Mouse (Mus musculus) embryonic fibroblast, embryonic 13.5 days (primary cell): Measurements from ENCODE around the gene Gm21698. TPM values are rescaled to one million over a fixed set of nuclear protein-coding genes. Genes with fewer than 3 reads are reported as not detected.
"Not testable (repeated sequence)": the region's sequence is repeated elsewhere in the genome, so short reads cannot be mapped to it uniquely, and the experiment has no call there.

Experiments used
- H3K27ac ChIP-seq: 2 replicates; pipeline ENCODE4 v1.5.1; 2012; ENCODE audit warnings: low read length, control low read depth, inconsistent platforms; ENCODE audit not compliant: insufficient read depth
- H3K4me1 ChIP-seq: 2 replicates; pipeline ENCODE4 v1.6.1; 2011; ENCODE audit warnings: low read length; ENCODE audit not compliant: control insufficient read depth, insufficient read depth
- H3K4me3 ChIP-seq: 2 replicates; pipeline ENCODE4 v1.5.1; 2011; ENCODE audit warnings: mild to moderate bottlenecking, control low read depth, low read length; ENCODE audit not compliant: insufficient read depth
- polyA plus RNA-seq: library from polyadenylated mRNA; stranded (reverse); fragments of >200 nt; gene quantifications from 2 replicates; pipeline ENCODE4 v1.2.4, GENCODE M21; 2011; ENCODE audit warnings: low read depth; ENCODE audit not compliant: missing spikeins, insufficient read length

Gm21698 gene
- not detected in 2 replicates for polyA plus RNA-seq

- not testable (repeated sequence) for H3K4me1 ChIP-seq, H3K27ac ChIP-seq, H3K4me3 ChIP-seq
These were observed at the start of gene Gm21698 for GRCm38 (mm10) chr5:25988550-25988949. Gm21698 (minus strand) TSS chr5:25988650.

- H3K4me1 ChIP-seq, H3K27ac ChIP-seq, H3K4me3 ChIP-seq: not testable (repeated sequence)
These were observed 34.4 kb upstream of the Gm21698 start, which contains the start of gene Gm5862 for GRCm38 (mm10) chr5:26022816-26023215. Gm5862 (minus strand) TSS chr5:26022916.

GRCm38 (mm10) chr5:26007697-26008096 lies 19.2 kb upstream of the Gm21698 start:
- not testable (repeated sequence) for H3K27ac ChIP-seq, H3K4me1 ChIP-seq, H3K4me3 ChIP-seq

GRCm38 (mm10) chr5:26006937-26007695 lies 18.7 kb upstream of the Gm21698 start:
- not testable (repeated sequence) for H3K27ac ChIP-seq, H3K4me3 ChIP-seq, H3K4me1 ChIP-seq

GRCm38 (mm10) chr5:26004698-26005097 lies 16.2 kb upstream of the Gm21698 start, which contains the start of gene Gm1979:
Gm1979 (minus strand) TSS chr5:26004798.
- H3K4me1 ChIP-seq, H3K27ac ChIP-seq, H3K4me3 ChIP-seq: not testable (repeated sequence)

GRCm38 (mm10) chr5:25972563-25972962 lies 15.9 kb downstream of the Gm21698 start, which contains the start of gene Gm21680:
Gm21680 (minus strand) TSS chr5:25972663.
- H3K4me1 ChIP-seq, H3K27ac ChIP-seq, H3K4me3 ChIP-seq: not testable (repeated sequence)

GRCm38 (mm10) chr5:25957050-25957449 lies 31.4 kb downstream of the Gm21698 start:
- not testable (repeated sequence) for H3K4me1 ChIP-seq, H3K4me3 ChIP-seq, H3K27ac ChIP-seq

- not testable (repeated sequence) for H3K4me1 ChIP-seq, H3K27ac ChIP-seq, H3K4me3 ChIP-seq
These were observed 31.8 kb downstream of the Gm21698 start for GRCm38 (mm10) chr5:25956611-25957010.

GRCm38 (mm10) chr5:25954317-25954716 lies 34.1 kb downstream of the Gm21698 start, which contains the start of gene Gm21671:
Gm21671 (minus strand) TSS chr5:25954417.
- H3K27ac ChIP-seq, H3K4me3 ChIP-seq, H3K4me1 ChIP-seq: not testable (repeated sequence)

- H3K27ac ChIP-seq, H3K4me1 ChIP-seq, H3K4me3 ChIP-seq: not testable (repeated sequence)
These were observed 43.1 kb downstream of the Gm21698 start for GRCm38 (mm10) chr5:25945391-25945790.

GRCm38 (mm10) chr5:25942281-25942680 lies 46.2 kb downstream of the Gm21698 start, which contains the start of gene Gm21663:
Gm21663 (minus strand) TSS chr5:25942381.
- H3K27ac ChIP-seq, H3K4me3 ChIP-seq, H3K4me1 ChIP-seq: not testable (repeated sequence)

Other genes with a start within 250 kb of the Gm21698 start
- gene Actr3b, start 228.7 kb downstream of the Gm21698 start, polyA plus RNA-seq: 1.9 and 2.1 TPM in 2 replicates
- gene Gm21663, start 46.3 kb downstream of the Gm21698 start, polyA plus RNA-seq: not detected in 2 replicates
- gene Gm21671, start 34.2 kb downstream of the Gm21698 start, polyA plus RNA-seq: not detected in 2 replicates
- gene Gm21680, start 16.0 kb downstream of the Gm21698 start, polyA plus RNA-seq: not detected in 2 replicates
- gene Gm1979, start 16.1 kb upstream of the Gm21698 start, polyA plus RNA-seq: not detected in 2 replicates
- gene Gm5862, start 34.3 kb upstream of the Gm21698 start, polyA plus RNA-seq: not detected in 2 replicates
- gene Speer4a, start 50.9 kb upstream of the Gm21698 start, polyA plus RNA-seq: not detected in 2 replicates
- gene Gm7347, start 69.9 kb upstream of the Gm21698 start, polyA plus RNA-seq: not detected in 2 replicates
- gene Gm10471, start 100.6 kb upstream of the Gm21698 start, polyA plus RNA-seq: not detected in 2 replicates
- gene 5031410I06Rik, start 116.7 kb upstream of the Gm21698 start, polyA plus RNA-seq: not detected in 2 replicates
- gene Gm10220, start 132.8 kb upstream of the Gm21698 start, polyA plus RNA-seq: not detected in 2 replicates